Mouse (Mus musculus): Measurements from ENCODE around the gene Polr2a. TPM values are rescaled to one million over a fixed set of nuclear protein-coding genes. Genes with fewer than 3 reads are reported as not detected.
A peak's percentile ranks its signal among the peaks of the same experiment; 100 is the strongest.

The Polr2a gene
- polyA plus RNA-seq, 1 experiment from 2014 or later, result 6.8 TPM

GRCm38 (mm10) chr11:69692863-69693262 lies 65.6 kb downstream of the Polr2a start:
- TF ChIP-seq EP300 (IDR thresholded peaks at IDR 0.05; ENCODE audit: low read depth), result no peak
- no peak for TF ChIP-seq CTCF (IDR thresholded peaks at IDR 0.05; ENCODE audit: low read depth)
- Histone ChIP-seq H3K9ac (replicated peaks) (no peak overlapping the region), H3K27ac (ENCODE audit: low read depth) (peak overlapping the region; percentile 59), H3K4me1 (ENCODE audit: insufficient read depth) (peaks cover 19% of the 10 kb centered on the region), H3K9me3 (ENCODE audit: low read length) (no peaks in the 10 kb centered on the region), H3K36me3 (replicated peaks; ENCODE audit: insufficient read depth, low read length) (no peaks in the 10 kb centered on the region), H3K27me3 (ENCODE audit: insufficient read depth, low read length) (no peaks in the 10 kb centered on the region), H3K4me2 (ENCODE audit: low read depth, low read length) (no peak overlapping the region), H3K4me3 (ENCODE audit: low read depth, low read length) (no peak overlapping the region)
- 69% methylated on average over 6 of the region's 6 CpGs for whole genome bisulfite sequencing (ENCODE audit: insufficient replicate concordance)
- ATAC-seq (peak; percentile 86), DNase-seq (no peak)

GRCm38 (mm10) chr11:69692196-69692811 lies 66.1 kb downstream of the Polr2a start:
- H3K36me3 ChIP-seq (replicated peaks; ENCODE audit: insufficient read depth, low read length), result no peaks in the 10 kb centered on the region
- H3K27ac ChIP-seq (ENCODE audit: low read depth), result peak overlapping the region; percentile 59; the same call in 1 of the 2 replicates
- no peak overlapping the region for H3K4me2 ChIP-seq (ENCODE audit: low read depth, low read length)
- ATAC-seq, result no peak
- TF ChIP-seq CTCF (IDR thresholded peaks at IDR 0.05; ENCODE audit: low read depth), result no peak
- no peak for TF ChIP-seq EP300 (IDR thresholded peaks at IDR 0.05; ENCODE audit: low read depth)
- H3K4me3 ChIP-seq (ENCODE audit: low read depth, low read length), result no peak overlapping the region
- 44% methylated on average over 9 of the region's 9 CpGs for WGBS (ENCODE audit: insufficient replicate concordance)
- H3K9ac ChIP-seq (replicated peaks), result no peak overlapping the region
- H3K27me3 ChIP-seq (ENCODE audit: insufficient read depth, low read length), result no peaks in the 10 kb centered on the region
- H3K4me1 ChIP-seq (ENCODE audit: insufficient read depth), result peaks cover 19% of the 10 kb centered on the region
- no peak for DNase-seq
- no peaks in the 10 kb centered on the region for H3K9me3 ChIP-seq (ENCODE audit: low read length)

GRCm38 (mm10) chr11:69689891-69690290 lies 68.5 kb downstream of the Polr2a start:
- H3K4me3 ChIP-seq (ENCODE audit: low read depth, low read length), result no peak overlapping the region
- no peak overlapping the region for H3K4me2 ChIP-seq (ENCODE audit: low read depth, low read length)
- ATAC-seq (no peak), DNase-seq (no peak)
- no peaks in the 10 kb centered on the region for H3K9me3 ChIP-seq (ENCODE audit: low read length)
- H3K36me3 ChIP-seq (replicated peaks; ENCODE audit: insufficient read depth, low read length), result no peaks in the 10 kb centered on the region
- H3K4me1 ChIP-seq (ENCODE audit: insufficient read depth), result peaks cover 31% of the 10 kb centered on the region
- no peak overlapping the region for H3K9ac ChIP-seq (replicated peaks)
- no peaks in the 10 kb centered on the region for H3K27me3 ChIP-seq (ENCODE audit: insufficient read depth, low read length)
- 94% methylated on average over 1 of the region's 1 CpGs for WGBS (ENCODE audit: insufficient replicate concordance)
- no peak overlapping the region for H3K27ac ChIP-seq (ENCODE audit: low read depth)
- no peak for TF ChIP-seq EP300 (IDR thresholded peaks at IDR 0.05; ENCODE audit: low read depth)
- TF ChIP-seq CTCF (IDR thresholded peaks at IDR 0.05; ENCODE audit: low read depth), result no peak

GRCm38 (mm10) chr11:69687061-69687460 lies 71.4 kb downstream of the Polr2a start:
- 74% methylated on average over 5 of the region's 5 CpGs for WGBS (ENCODE audit: insufficient replicate concordance)
- no peak for ATAC-seq
- H3K27ac ChIP-seq (ENCODE audit: low read depth), result no peak overlapping the region
- no peaks in the 10 kb centered on the region for H3K27me3 ChIP-seq (ENCODE audit: insufficient read depth, low read length)
- H3K9ac ChIP-seq (replicated peaks), result no peak overlapping the region
- H3K4me1 ChIP-seq (ENCODE audit: insufficient read depth), result peaks cover 31% of the 10 kb centered on the region
- H3K9me3 ChIP-seq (ENCODE audit: low read length), result no peaks in the 10 kb centered on the region
- DNase-seq, result no peak
- no peaks in the 10 kb centered on the region for H3K36me3 ChIP-seq (replicated peaks; ENCODE audit: insufficient read depth, low read length)
- TF ChIP-seq CTCF (IDR thresholded peaks at IDR 0.05; ENCODE audit: low read depth) (no peak), EP300 (IDR thresholded peaks at IDR 0.05; ENCODE audit: low read depth) (no peak)
- H3K4me2 ChIP-seq (ENCODE audit: low read depth, low read length), result no peak overlapping the region
- H3K4me3 ChIP-seq (ENCODE audit: low read depth, low read length), result no peak overlapping the region

GRCm38 (mm10) chr11:69686377-69686776 lies 72.1 kb downstream of the Polr2a start:
- H3K36me3 ChIP-seq (replicated peaks; ENCODE audit: insufficient read depth, low read length), result no peaks in the 10 kb centered on the region
- H3K9me3 ChIP-seq (ENCODE audit: low read length), result no peaks in the 10 kb centered on the region
- H3K27me3 ChIP-seq (ENCODE audit: insufficient read depth, low read length), result no peaks in the 10 kb centered on the region
- ATAC-seq (no peak), DNase-seq (peak; percentile 79)
- peak overlapping the region; percentile 82 for H3K27ac ChIP-seq (ENCODE audit: low read depth)
- TF ChIP-seq CTCF (IDR thresholded peaks at IDR 0.05; ENCODE audit: low read depth), result no peak
- no peak for TF ChIP-seq EP300 (IDR thresholded peaks at IDR 0.05; ENCODE audit: low read depth)
- H3K4me3 ChIP-seq (ENCODE audit: low read depth, low read length), result no peak overlapping the region
- H3K4me2 ChIP-seq (ENCODE audit: low read depth, low read length), result no peak overlapping the region
- H3K4me1 ChIP-seq (ENCODE audit: insufficient read depth), result peaks cover 31% of the 10 kb centered on the region
- H3K9ac ChIP-seq (replicated peaks), result no peak overlapping the region
- 35% methylated on average over 4 of the region's 4 CpGs for WGBS (ENCODE audit: insufficient replicate concordance)

GRCm38 (mm10) chr11:69685526-69686148 lies 72.8 kb downstream of the Polr2a start, which contains the start of gene Tnfsf13:
Gene Tnfsf13 (minus strand): TSS chr11:69685784.
- 58% methylated on average over 10 of the region's 10 CpGs for WGBS (ENCODE audit: insufficient replicate concordance)
- Histone ChIP-seq H3K9ac (replicated peaks) (peak within 1 kb of the TSS; percentile 34), H3K36me3 (replicated peaks; ENCODE audit: insufficient read depth, low read length) (no peaks in the 10 kb centered on the region), H3K9me3 (ENCODE audit: low read length) (no peaks in the 10 kb centered on the region), H3K27me3 (ENCODE audit: insufficient read depth, low read length) (no peaks in the 10 kb centered on the region), H3K27ac (ENCODE audit: low read depth) (peak within 1 kb of the TSS; percentile 82), H3K4me3 (ENCODE audit: low read depth, low read length) (no peak within 1 kb of the TSS), H3K4me2 (ENCODE audit: low read depth, low read length) (peak within 1 kb of the TSS; percentile 50), H3K4me1 (ENCODE audit: insufficient read depth) (peaks cover 36% of the 10 kb centered on the region)
- no peak for ATAC-seq
- TF ChIP-seq CTCF (IDR thresholded peaks at IDR 0.05; ENCODE audit: low read depth) (no peak), EP300 (IDR thresholded peaks at IDR 0.05; ENCODE audit: low read depth) (no peak)
- no peak for DNase-seq

Measured in liver, postnatal 0 days (tissue).